Mouse (Mus musculus): ENCODE results near the gene Tmigd1.

GRCm38 (mm10) chr11:76858781-76859180 is 43.2 kb upstream of the Tmigd1 start:
- no peak for TF ChIP-seq CTCF (IDR thresholded peaks at IDR 0.05)
- no peak for TF ChIP-seq POLR2A (IDR thresholded peaks at IDR 0.05; ENCODE audit: insufficient read depth, low read depth, low read length)
